Mouse (Mus musculus): ENCODE results near the gene Lrrk1. TPM values are rescaled to one million over a fixed set of nuclear protein-coding genes. Genes with fewer than 3 reads are reported as not detected.
A peak's percentile ranks its signal among the peaks of the same experiment; 100 is the strongest.

Gene Lrrk1
- total RNA-seq, 2 experiments from 2014 or later = 18.4 to 19.7 TPM

DNA sequence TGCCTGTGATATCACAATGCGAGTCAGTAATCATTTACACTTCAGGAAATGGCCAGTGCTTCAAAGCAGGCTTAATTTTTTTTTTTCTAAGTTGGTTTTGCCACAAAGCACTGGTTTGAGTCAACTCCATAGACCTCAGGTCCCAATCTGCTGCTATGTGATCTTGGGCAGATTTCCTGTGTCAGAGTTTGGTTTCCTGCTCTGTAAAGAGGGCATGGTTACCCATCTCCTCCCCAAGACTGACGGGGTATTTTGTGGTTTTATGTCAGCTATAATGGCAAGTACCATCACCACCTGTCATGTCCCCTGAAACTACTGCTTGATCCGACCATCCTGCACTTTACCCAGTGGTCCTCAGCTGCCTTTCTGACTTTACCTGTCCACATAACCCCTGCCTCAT lies 207.9 kb downstream of the Lrrk1 start:
- ATAC-seq (replicated peaks; ENCODE audit: low FRiP score, low TSS enrichment, poor library complexity, severe bottlenecking) = no peak

DNA sequence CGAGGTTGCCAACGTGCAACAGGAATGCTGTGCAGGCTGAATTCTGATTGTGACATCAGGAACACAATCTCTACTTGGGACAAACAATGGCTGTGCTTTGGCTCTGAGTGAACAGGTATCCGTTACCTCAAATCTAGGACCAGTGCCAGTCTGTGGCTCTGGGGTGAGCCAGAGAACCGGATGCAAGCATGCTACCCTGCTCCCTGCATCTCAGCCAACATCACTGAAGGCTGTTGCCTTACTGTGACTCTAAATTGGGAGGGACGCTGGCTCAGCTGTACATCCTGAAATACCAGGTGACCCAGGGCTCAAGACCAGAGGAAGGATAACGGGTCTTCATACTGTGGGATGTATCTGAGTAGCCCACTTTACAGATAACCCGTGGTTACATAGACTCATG lies 208.4 kb downstream of the Lrrk1 start:
- no peak for ATAC-seq (replicated peaks; ENCODE audit: low FRiP score, low TSS enrichment, poor library complexity, severe bottlenecking)

GRCm38 (mm10) chr7:66179120-66179581 lies 209.0 kb downstream of the Lrrk1 start:
- no peak for ATAC-seq (replicated peaks; ENCODE audit: low FRiP score, low TSS enrichment, poor library complexity, severe bottlenecking)

DNA sequence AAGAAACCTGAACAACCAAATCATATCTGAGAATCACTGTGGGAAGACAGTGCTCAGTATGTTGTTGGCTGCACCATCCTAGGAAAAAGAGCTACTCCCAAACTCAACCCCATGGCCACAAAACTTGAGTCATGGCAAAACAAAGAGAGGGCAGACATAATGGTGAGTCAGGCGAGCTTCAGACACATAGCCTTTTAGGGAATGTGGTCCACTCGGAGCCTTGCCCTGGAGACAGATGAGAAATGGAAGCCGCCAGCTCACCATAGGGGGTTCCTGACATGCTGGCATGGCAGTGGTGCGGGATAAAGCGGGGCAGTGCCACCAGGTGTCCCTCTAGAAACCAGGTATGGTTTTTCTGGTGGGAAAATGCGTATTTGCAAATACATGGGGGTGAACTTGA lies 210.0 kb downstream of the Lrrk1 start:
- ATAC-seq (replicated peaks; ENCODE audit: low FRiP score, low TSS enrichment, poor library complexity, severe bottlenecking) = no peak

- peak; percentile 58 for ATAC-seq (replicated peaks; ENCODE audit: low FRiP score, low TSS enrichment, poor library complexity, severe bottlenecking)
Measured at GRCm38 (mm10) chr7:66176929-66177328, 211.2 kb downstream of the Lrrk1 start.

Other genes starting within 250 kb of the Lrrk1 start
- not detected in 2 replicates for gene Gm10974, start 22.4 kb downstream of the Lrrk1 start, total RNA-seq (2014; fragmentation: Nextera tagmentation)
- not detected in 2 replicates for gene Gm10974, start 22.4 kb downstream of the Lrrk1 start, total RNA-seq (2017)
- gene Aldh1a3, start 39.2 kb upstream of the Lrrk1 start, total RNA-seq (2014; fragmentation: Nextera tagmentation) = 0.89 and 2.5 TPM in 2 replicates
- 0.30 and 1.9 TPM in 2 replicates for gene Aldh1a3, start 39.2 kb upstream of the Lrrk1 start, total RNA-seq (2017)